Mouse (Mus musculus) neural tube, embryonic 13.5 days (tissue): ENCODE results near the gene Prkaca. TPM values are rescaled to one million over a fixed set of nuclear protein-coding genes. Genes with fewer than 3 reads are reported as not detected.

Experiments
- ATAC-seq: fragments of 200-750 bp; cut with Nextera tagmentation; 2 replicates; pipeline ENCODE4 v1.8.0; 2017; ENCODE audit warnings: low read depth, mild to moderate bottlenecking, moderate TSS enrichment, moderate library complexity
- H3K27ac ChIP-seq: fragments of 300-500 bp; sonication (generic); replicated peaks from 2 replicates; pipeline ENCODE4 v1.5.1; 2015; ENCODE audit warnings: moderate library complexity, mild to moderate bottlenecking, inconsistent platforms
- H3K27me3 ChIP-seq: fragments of 300-500 bp; sonication (generic); 2 replicates; pipeline ENCODE4 v1.6.1; 2015; ENCODE audit warnings: mild to moderate bottlenecking, inconsistent platforms
- H3K36me3 ChIP-seq: fragments of 300-500 bp; sonication (generic); 2 replicates; pipeline ENCODE4 v1.6.1; 2015; ENCODE audit warnings: mild to moderate bottlenecking, inconsistent platforms
- H3K4me1 ChIP-seq: fragments of 300-500 bp; sonication (generic); replicated peaks from 2 replicates; pipeline ENCODE4 v1.6.1; 2015; ENCODE audit warnings: inconsistent platforms
- H3K4me2 ChIP-seq: fragments of 300-500 bp; sonication (generic); 2 replicates; pipeline ENCODE4 v1.6.1; 2015; ENCODE audit warnings: inconsistent platforms, mild to moderate bottlenecking, moderate library complexity
- H3K4me3 ChIP-seq: fragments of 300-500 bp; sonication (generic); 2 replicates; pipeline ENCODE4 v1.5.1; 2015; ENCODE audit warnings: mild to moderate bottlenecking, inconsistent platforms
- H3K9ac ChIP-seq: fragments of 300-500 bp; sonication (generic); 2 replicates; pipeline ENCODE4 v1.6.1; 2015; ENCODE audit warnings: moderate library complexity, mild to moderate bottlenecking, inconsistent platforms
- H3K9me3 ChIP-seq: fragments of 300-500 bp; sonication (generic); 2 replicates; pipeline ENCODE4 v1.6.1; 2016; ENCODE audit warnings: inconsistent platforms
- WGBS: fragments of 180-500 bp; shearing (Covaris S2); methylation state at CpG from one replicate; pipeline ENCODE4 v1.1.7; 2015; 5-methylcytosine and 5-hydroxymethylcytosine counted together
- polyA plus RNA-seq: library from polyadenylated mRNA; unstranded; fragments of >200 nt; fragmentation: Nextera tagmentation; extraction: Ambion mirVana; gene quantifications from 2 replicates; pipeline ENCODE4 v1.2.1, GENCODE M21; 2015

Gene Prkaca
- polyA plus RNA-seq, 1 experiment from 2014 or later = 207 TPM

- Histone ChIP-seq H3K9me3 (no peaks in the 10 kb centered on the region), H3K27ac (peak overlapping the region; percentile 97), H3K9ac (peak overlapping the region; percentile 91), H3K36me3 (peaks cover 43% of the 10 kb centered on the region), H3K4me2 (peak overlapping the region; percentile 74), H3K27me3 (peaks cover 23% of the 10 kb centered on the region), H3K4me3 (peak overlapping the region; percentile 79), H3K4me1 (peaks cover 33% of the 10 kb centered on the region)
- peak; percentile 69 for ATAC-seq
- under 1% methylated on average over 77 of the region's 103 CpGs for WGBS
Observed at GRCm38 (mm10) chr8:83996567-83997505, 24.0 kb downstream of the Prkaca start.

- ATAC-seq = peak; percentile 12; the same call in 1 of the 2 replicates
- H3K9me3 ChIP-seq = no peaks in the 10 kb centered on the region
- H3K4me1 ChIP-seq = peaks cover 33% of the 10 kb centered on the region
- H3K4me3 ChIP-seq = peak within 1 kb of the TSS; percentile 79
- peaks cover 29% of the 10 kb centered on the region for H3K27me3 ChIP-seq
- peak within 1 kb of the TSS; percentile 97 for H3K27ac ChIP-seq
- H3K9ac ChIP-seq = peak within 1 kb of the TSS; percentile 91
- 2% methylated on average over 49 of the region's 112 CpGs for WGBS
- peaks cover 36% of the 10 kb centered on the region for H3K36me3 ChIP-seq
- peak within 1 kb of the TSS; percentile 81 for H3K4me2 ChIP-seq
Observed at GRCm38 (mm10) chr8:83997511-83998141, 24.8 kb downstream of the Prkaca start, which contains the start of gene Samd1. Gene Samd1 (plus strand): TSS chr8:83997672.

GRCm38 (mm10) chr8:83998231-83999056, 25.7 kb downstream of the Prkaca start:
- peak overlapping the region; percentile 85 for H3K9ac ChIP-seq
- peak overlapping the region; percentile 79 for H3K4me3 ChIP-seq
- H3K4me1 ChIP-seq = peaks cover 38% of the 10 kb centered on the region
- H3K27ac ChIP-seq = peak overlapping the region; percentile 92
- H3K9me3 ChIP-seq = no peaks in the 10 kb centered on the region
- peak; percentile 16; the same call in 1 of the 2 replicates for ATAC-seq
- H3K4me2 ChIP-seq = peak overlapping the region; percentile 81
- peaks cover 33% of the 10 kb centered on the region for H3K27me3 ChIP-seq
- under 1% methylated on average over 76 of the region's 92 CpGs for WGBS
- peaks cover 35% of the 10 kb centered on the region for H3K36me3 ChIP-seq

GRCm38 (mm10) chr8:83999057-83999705, 26.4 kb downstream of the Prkaca start:
- Histone ChIP-seq H3K27ac (no peak overlapping the region), H3K4me3 (peak overlapping the region; percentile 79), H3K36me3 (peaks cover 30% of the 10 kb centered on the region), H3K9me3 (no peaks in the 10 kb centered on the region), H3K4me2 (peak overlapping the region; percentile 81), H3K27me3 (peaks cover 33% of the 10 kb centered on the region), H3K4me1 (peaks cover 43% of the 10 kb centered on the region), H3K9ac (peak overlapping the region; percentile 85)
- ATAC-seq = no peak
- 72% methylated on average over 16 of the region's 16 CpGs for WGBS

- peak overlapping the region; percentile 81; the same call in 1 of the 2 replicates for H3K4me2 ChIP-seq
- peaks cover 33% of the 10 kb centered on the region for H3K27me3 ChIP-seq
- H3K27ac ChIP-seq = no peak overlapping the region
- no peak overlapping the region for H3K9ac ChIP-seq
- H3K4me1 ChIP-seq = peaks cover 46% of the 10 kb centered on the region
- no peaks in the 10 kb centered on the region for H3K9me3 ChIP-seq
- no peak overlapping the region for H3K4me3 ChIP-seq
- no peak for ATAC-seq
- WGBS = 94% methylated on average over 2 of the region's 2 CpGs
- H3K36me3 ChIP-seq = peaks cover 23% of the 10 kb centered on the region
Observed at GRCm38 (mm10) chr8:83999825-84000224, 27.0 kb downstream of the Prkaca start.

- peaks cover 20% of the 10 kb centered on the region for H3K36me3 ChIP-seq
- peak within 1 kb of the TSS; percentile 49; the same call in 1 of the 2 replicates for H3K9ac ChIP-seq
- peak within 1 kb of the TSS; percentile 28 for H3K4me2 ChIP-seq
- no peak for ATAC-seq
- no peak within 1 kb of the TSS for H3K27ac ChIP-seq
- H3K9me3 ChIP-seq = no peaks in the 10 kb centered on the region
- peaks cover 44% of the 10 kb centered on the region for H3K4me1 ChIP-seq
- H3K4me3 ChIP-seq = peak within 1 kb of the TSS; percentile 11
- 17% methylated on average over 61 of the region's 61 CpGs for WGBS
- H3K27me3 ChIP-seq = peaks cover 33% of the 10 kb centered on the region
Observed at GRCm38 (mm10) chr8:84001281-84002000, 28.6 kb downstream of the Prkaca start, which contains the start of gene 1700067K01Rik. Gene 1700067K01Rik (plus strand): TSS chr8:84001502.

- H3K9ac ChIP-seq = 0 out of 2 replicates have a peak overlapping the region, but pooled peaks have one; percentile 13
- peaks cover 33% of the 10 kb centered on the region for H3K27me3 ChIP-seq
- WGBS = 59% methylated on average over 12 of the region's 12 CpGs
- peaks cover 20% of the 10 kb centered on the region for H3K36me3 ChIP-seq
- H3K4me2 ChIP-seq = no peak overlapping the region; the same call in 1 of the 2 replicates
- no peaks in the 10 kb centered on the region for H3K9me3 ChIP-seq
- H3K4me3 ChIP-seq = no peak overlapping the region
- no peak for ATAC-seq
- peaks cover 42% of the 10 kb centered on the region for H3K4me1 ChIP-seq
- no peak overlapping the region for H3K27ac ChIP-seq
Observed at GRCm38 (mm10) chr8:84002957-84003611, 30.3 kb downstream of the Prkaca start.

- WGBS = 80% methylated on average over 6 of the region's 6 CpGs
- ATAC-seq = no peak
- Histone ChIP-seq H3K4me1 (peaks cover 40% of the 10 kb centered on the region), H3K36me3 (peaks cover 20% of the 10 kb centered on the region), H3K27ac (no peak overlapping the region), H3K27me3 (peaks cover 33% of the 10 kb centered on the region), H3K9me3 (no peaks in the 10 kb centered on the region), H3K9ac (peak overlapping the region; percentile 77), H3K4me2 (peak overlapping the region; percentile 77), H3K4me3 (peak overlapping the region; percentile 61)
Observed at GRCm38 (mm10) chr8:84003612-84004246, 30.9 kb downstream of the Prkaca start.

- Histone ChIP-seq H3K4me1 (peaks cover 31% of the 10 kb centered on the region), H3K4me2 (peak overlapping the region; percentile 77), H3K27me3 (peaks cover 34% of the 10 kb centered on the region), H3K4me3 (peak overlapping the region; percentile 61), H3K9me3 (no peaks in the 10 kb centered on the region), H3K27ac (peak overlapping the region; percentile 70), H3K36me3 (peaks cover 17% of the 10 kb centered on the region), H3K9ac (peak overlapping the region; percentile 77)
- peak; percentile 79 for ATAC-seq
- 1% methylated on average over 30 of the region's 30 CpGs for WGBS
Observed at GRCm38 (mm10) chr8:84004533-84005201, 31.9 kb downstream of the Prkaca start.
